Mouse (Mus musculus) olfactory bulb, adult 2 months (tissue): ENCODE measurements around the gene Tbl3.

ENCODE experiments used
- CTCF ChIP-seq: fragments of 200-500 bp; IDR thresholded peaks from 2 replicates; pipeline ENCODE4 v1.5.1; 2012; ENCODE audit warnings: low read depth, mild to moderate bottlenecking, low read length, moderate library complexity; ENCODE audit not compliant: insufficient read depth
- POLR2A ChIP-seq: fragments of 200-500 bp; IDR thresholded peaks from 2 replicates; pipeline ENCODE4 v1.6.1; 2012; ENCODE audit warnings: mild to moderate bottlenecking, low read depth, low read length, moderate library complexity; ENCODE audit not compliant: insufficient read depth

DNA sequence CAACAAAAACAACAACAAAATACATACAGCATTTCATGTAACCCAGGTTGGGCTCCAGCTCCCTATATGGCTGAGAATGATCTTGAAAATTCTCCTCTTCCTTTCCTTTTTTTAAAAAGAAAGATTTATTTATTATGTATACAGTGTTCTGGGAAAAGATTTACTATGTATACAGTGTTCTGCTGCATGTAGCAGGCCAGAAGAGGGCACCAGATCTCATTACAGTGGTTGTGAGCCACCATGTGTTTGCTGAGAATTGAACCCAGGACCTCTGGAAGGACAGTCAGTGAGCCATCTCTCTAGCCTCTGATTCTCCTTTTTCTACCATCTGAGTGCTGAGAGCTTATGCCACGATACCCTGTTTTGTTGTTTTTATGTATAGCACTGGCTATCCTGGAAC, 27.1 kb upstream of the Tbl3 start:
- TF ChIP-seq POLR2A: no peak
- no peak for TF ChIP-seq CTCF
